Mouse (Mus musculus) splenic B cell, adult 2 months (primary cell): Measurements from ENCODE around the gene Gabrg3.

Experiments used
- DNase-seq: peaks from one replicate; pipeline ENCODE4 v3.0.0-alpha.2; 2011; ENCODE audit warnings: low read depth, low spot score
- H3K27me3 ChIP-seq: 2 replicates; pipeline ENCODE4 v1.6.1; 2012; ENCODE audit warnings: mild to moderate bottlenecking, low read length, moderate library complexity, mixed read lengths; ENCODE audit not compliant: control insufficient read depth, poor library complexity, insufficient read depth, severe bottlenecking
- H3K36me3 ChIP-seq: 2 replicates; pipeline ENCODE4 v1.6.1; 2012; ENCODE audit warnings: mild to moderate bottlenecking, low read length, moderate library complexity, mixed read lengths; ENCODE audit not compliant: control insufficient read depth, poor library complexity, insufficient read depth, severe bottlenecking

Gabrg3 gene

DNA sequence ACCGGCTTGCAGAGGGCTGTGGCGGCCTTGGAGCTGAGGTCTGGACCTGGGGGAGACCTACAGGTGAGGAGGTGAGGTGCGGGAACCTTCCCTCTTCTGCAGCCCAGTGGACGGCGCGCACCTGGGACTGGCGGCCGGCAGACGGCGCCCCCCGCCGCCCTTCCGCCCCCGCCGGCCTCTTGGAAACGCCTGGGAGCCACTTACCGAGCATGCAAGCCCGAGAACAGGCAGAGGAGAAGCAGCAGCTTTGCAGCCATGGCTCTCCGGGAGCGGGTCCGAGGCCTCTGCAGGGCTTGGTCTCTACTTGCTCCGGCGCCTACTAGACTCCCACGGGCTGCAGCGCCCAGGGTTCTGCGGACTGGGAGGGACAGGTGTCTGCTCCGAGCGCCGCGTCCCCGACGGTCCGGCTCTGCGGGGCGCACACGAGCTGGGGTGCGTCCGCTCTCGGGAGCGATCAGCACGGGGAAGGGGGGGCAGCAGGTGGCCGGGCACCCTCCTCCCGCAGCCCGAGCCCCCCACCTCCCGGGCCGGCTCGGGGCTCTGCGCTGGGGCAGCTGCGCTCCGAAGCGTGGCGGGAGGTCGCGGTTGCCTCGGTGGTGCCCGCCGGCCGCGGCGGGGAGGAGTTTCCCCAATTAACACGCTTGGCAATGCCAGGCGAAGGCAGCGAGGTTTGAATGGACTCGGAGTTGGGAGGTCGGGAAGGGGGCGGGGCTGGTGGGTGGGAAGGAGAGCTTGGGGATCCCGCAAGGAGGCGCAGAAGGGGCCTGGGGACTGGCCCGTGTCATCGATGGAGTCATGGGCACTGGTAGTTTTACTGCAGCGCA is at the start of gene Gabrg3:
Gabrg3 (minus strand) TSS at position 672 of the 824 bp plus-strand sequence.
- Histone ChIP-seq H3K36me3 (no peaks in the 10 kb centered on the region), H3K27me3 (no peaks in the 10 kb centered on the region)

DNA sequence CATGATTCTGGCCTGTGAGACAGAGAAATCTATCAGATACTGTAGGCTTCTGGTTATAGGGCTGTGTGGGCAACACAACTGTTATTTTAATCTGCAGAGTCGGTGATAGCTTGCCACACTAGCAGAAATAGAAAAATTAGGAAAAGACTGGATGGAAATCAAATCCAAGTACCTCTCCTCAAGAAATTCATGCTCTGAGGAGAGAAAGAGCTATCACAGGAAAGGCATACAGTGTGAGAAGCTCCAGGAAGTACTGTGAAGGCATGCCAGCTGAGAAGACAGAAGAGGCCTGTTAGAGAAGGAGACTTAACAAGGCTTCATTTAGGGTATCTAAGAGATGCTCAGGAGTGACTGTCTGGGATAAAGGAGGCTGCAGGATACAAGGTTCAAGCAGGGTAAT is 35.7 kb upstream of the Gabrg3 start:
- no peak for DNase-seq
- Histone ChIP-seq H3K36me3 (no peaks in the 10 kb centered on the region), H3K27me3 (peaks cover 1% of the 10 kb centered on the region; the same call in 1 of the 2 replicates)

More for the DNA sequence above, at the start of gene Gabrg3:
- DNase-seq = no peak

DNA sequence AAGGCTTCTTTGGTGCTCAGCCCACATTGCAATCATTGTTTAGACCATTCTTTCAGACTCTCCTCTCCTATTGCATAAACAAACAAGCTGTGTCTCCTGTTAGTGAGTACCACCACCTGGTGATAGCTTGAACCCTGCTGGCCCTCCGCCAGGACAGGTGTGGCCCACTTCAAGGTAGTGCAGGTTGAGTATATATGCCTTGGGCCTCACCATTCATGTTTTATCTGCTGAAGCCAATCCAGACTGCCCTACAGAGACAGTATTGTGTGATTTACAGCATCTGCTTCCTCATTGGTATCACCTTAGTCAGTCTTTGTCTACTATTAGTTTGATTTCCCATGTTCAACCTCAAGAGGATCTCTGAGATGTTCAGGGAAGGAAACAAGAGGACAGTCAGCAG is 34.1 kb upstream of the Gabrg3 start:
- no peaks in the 10 kb centered on the region for H3K36me3 ChIP-seq
- DNase-seq = no peak
- H3K27me3 ChIP-seq = peaks cover 1% of the 10 kb centered on the region; the same call in 1 of the 2 replicates

DNA sequence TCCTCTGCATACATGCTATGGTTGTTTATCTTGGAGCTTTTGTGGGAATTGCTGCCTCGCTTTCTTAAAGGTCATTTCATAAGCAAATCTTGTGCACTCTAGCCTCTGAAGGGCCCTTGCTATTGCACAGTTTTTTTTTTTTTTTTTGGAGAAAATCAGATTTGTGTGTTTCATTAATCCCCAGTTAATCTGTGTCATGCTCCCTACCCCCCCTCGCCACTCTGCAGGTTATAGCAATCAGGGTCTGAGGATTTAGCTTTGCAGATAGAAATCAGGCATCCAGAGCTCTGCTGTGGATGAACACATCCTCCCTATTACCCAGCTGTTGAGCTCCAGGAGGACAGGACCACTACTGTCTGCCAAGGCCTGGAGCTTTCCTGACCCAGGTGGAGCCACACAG is 32.4 kb upstream of the Gabrg3 start, which contains the start of gene Gabrb3:
Gabrb3 (plus strand) TSS at position 301 of the 400 bp plus-strand sequence.
- DNase-seq = no peak
- Histone ChIP-seq H3K27me3 (peaks cover 1% of the 10 kb centered on the region), H3K36me3 (no peaks in the 10 kb centered on the region)

DNA sequence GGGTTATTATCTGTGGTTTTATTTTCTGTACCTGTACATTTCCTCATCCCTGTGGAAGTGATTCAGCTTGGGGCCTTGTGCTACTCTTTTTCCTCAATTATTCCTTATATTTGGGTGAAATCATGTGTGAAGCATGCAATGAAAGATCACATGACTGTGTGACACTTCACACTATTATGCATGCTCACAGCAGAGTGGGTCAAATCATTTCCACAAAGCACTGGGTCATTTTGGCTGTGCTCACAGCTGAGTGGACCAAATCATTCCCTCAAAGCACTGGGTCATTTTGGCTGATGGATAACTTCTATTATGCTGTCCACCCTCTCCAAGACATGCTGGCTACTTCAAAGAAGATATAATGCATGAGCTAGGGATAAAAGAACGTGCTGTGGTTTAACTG is 25.9 kb upstream of the Gabrg3 start:
- no peak for DNase-seq
- no peaks in the 10 kb centered on the region for H3K36me3 ChIP-seq

DNA sequence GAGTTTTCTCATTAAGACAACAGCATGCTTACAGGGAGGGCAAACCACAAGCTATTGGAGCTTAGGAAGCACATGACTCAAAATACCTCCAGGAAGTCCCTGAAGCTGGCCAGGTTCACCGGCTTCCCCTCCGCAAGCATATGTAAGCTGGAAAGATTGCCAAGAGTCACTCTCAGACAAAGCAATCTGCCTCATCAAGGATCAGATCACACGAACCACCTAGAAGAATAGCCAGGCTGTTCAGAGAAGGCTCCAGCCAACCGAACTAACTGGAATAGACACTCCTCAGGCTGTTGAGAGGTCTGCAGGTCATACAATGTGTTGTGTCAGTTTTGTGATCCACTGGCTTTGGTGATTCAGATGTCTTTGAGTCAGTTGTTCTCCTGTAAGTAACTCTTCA is 24.2 kb upstream of the Gabrg3 start:
- Histone ChIP-seq H3K27me3 (no peaks in the 10 kb centered on the region; the same call in 1 of the 2 replicates), H3K36me3 (no peaks in the 10 kb centered on the region)
- no peak for DNase-seq

More for the DNA sequence above, 25.9 kb upstream of the Gabrg3 start:
- no peaks in the 10 kb centered on the region; the same call in 1 of the 2 replicates for H3K27me3 ChIP-seq

DNA sequence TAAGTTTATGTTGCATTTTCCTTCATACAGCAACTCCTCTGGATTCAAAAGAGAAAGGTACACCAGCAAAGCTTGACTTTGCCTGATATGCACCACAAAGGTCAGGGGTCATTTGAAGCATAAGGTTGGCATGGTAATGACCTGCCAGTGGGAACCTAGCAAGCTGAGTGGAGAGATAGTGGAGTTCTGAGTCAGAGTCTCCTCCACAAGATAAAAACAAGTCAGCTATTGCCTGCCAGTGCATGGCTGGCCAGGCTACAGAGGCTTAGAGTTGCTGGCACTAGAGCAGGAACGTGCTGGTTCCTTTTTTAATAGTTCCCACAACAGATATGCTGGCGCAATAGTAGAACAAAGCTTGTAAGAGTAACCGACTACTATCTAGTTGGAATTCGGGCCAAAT is 6.6 kb upstream of the Gabrg3 start:
- DNase-seq = no peak
- Histone ChIP-seq H3K27me3 (no peaks in the 10 kb centered on the region), H3K36me3 (no peaks in the 10 kb centered on the region)

DNA sequence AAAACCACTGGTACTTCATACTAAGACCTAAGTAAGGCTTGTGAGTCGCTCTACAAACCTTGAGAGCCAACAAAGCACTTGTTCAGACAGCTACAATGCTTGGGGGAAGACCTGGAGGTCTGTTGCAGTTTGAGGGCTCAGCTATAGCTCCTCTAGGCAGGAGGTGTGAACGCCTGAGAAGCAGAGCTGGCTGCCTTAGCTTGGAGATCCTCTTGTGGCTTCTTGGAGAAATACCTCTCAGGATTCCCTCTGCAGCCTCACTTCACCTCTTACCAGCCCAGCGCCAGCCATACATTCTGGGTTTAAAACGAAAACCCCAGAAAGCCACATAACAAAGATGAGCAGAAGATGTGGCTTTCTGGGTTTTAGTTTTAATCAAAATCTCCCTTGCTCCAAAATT is 3.1 kb upstream of the Gabrg3 start:
- no peak for DNase-seq
- H3K36me3 ChIP-seq = no peaks in the 10 kb centered on the region

DNA sequence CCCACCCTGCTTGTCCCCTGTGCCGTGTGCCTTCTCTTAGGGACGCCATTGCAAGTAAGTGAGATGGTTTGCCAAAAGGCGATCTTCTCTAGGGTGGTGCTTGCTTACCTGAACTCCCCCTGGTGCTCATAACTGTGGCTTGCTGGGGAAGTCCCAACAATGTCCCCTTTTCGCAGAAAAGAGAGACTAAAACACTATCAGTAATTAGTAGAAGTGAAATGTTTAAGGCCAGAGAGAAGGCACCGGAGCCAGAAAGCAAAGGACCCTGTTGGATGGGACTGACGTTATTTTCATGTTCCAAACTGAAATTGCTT is 310 bp upstream of the Gabrg3 start:
- Histone ChIP-seq H3K27me3 (no peaks in the 10 kb centered on the region), H3K36me3 (no peaks in the 10 kb centered on the region)
- no peak for DNase-seq

More for the DNA sequence above, 3.1 kb upstream of the Gabrg3 start:
- H3K27me3 ChIP-seq = no peaks in the 10 kb centered on the region

DNA sequence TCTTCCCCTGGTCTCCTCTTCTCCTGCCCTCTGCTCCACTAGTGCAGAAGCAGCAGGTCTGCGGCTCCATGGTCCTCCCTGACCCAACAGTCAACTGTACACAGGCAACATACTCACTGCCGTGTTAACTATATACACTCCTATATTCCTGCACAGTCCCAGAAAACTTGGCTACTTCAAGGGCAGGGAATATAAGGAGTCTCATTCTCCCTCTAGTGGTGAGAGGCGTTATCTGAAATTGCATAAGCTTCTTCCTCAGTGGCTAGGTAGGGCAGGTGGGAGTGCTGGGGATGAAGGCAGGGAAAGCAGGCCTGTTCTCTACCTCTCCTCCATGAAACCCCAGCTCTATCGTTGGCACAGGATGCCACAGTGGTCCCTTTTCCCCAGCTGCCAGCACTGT is 2.9 kb downstream of the Gabrg3 start:
- no peak for DNase-seq
- no peaks in the 10 kb centered on the region for H3K27me3 ChIP-seq
- H3K36me3 ChIP-seq = no peaks in the 10 kb centered on the region

DNA sequence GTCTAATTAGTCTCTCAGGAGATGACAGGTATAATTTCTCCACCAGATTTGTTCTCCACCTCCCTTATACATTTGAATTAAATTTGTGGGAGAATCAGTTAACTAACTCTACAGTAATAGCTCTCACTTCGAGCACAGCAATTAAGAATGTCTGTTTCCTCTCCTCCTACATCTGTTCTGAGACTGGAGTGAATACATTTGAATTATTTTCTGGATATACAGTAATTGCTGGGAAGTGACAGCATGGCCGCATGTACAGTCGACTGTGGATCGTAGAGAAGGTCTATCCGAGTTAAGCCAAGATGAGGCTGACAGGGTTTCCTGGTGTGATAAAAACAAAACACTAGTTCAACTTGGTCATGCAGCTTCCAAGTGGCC is 21.0 kb downstream of the Gabrg3 start:
- DNase-seq = no peak
- no peaks in the 10 kb centered on the region for H3K36me3 ChIP-seq
- no peaks in the 10 kb centered on the region for H3K27me3 ChIP-seq

DNA sequence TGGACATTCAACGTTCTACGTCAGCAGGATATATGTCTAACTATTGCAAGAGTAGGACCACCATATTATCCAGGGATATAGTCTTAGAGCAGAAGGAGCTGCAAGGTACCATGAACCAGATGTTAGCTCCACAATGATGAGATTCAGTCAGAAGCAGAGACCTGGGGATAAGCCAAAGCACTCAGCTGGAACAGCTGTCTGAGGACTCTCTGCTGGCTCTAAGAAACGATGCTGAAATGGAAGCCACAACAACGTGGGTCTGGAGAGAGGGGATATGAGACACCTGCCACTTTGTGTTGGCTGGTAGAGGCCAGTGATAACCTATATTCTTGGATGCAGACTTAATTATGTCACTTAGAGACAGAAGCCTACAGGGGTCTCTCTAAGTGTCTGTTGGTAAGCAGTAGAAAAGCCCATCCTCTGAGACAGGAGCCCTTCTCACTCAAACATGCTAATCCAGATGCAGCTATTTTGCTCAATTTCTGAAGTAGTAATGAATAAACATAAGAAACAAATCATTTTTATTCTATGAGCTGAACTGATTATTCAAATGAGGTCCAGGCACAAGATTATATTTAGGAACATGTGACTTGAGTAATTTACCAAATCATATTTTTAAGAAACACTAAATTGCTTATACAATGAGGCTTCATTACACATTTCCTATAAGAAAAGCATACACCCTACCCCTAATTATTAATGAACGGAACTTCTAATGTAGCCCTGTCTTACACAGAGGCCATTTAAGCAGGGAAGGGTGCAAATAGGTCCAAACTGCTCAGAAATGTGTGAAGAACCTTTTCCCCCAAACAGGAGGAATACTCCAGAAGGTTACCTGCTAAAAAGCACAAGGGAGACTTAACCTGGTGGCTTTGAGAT is 21.6 kb downstream of the Gabrg3 start:
- no peak for DNase-seq

DNA sequence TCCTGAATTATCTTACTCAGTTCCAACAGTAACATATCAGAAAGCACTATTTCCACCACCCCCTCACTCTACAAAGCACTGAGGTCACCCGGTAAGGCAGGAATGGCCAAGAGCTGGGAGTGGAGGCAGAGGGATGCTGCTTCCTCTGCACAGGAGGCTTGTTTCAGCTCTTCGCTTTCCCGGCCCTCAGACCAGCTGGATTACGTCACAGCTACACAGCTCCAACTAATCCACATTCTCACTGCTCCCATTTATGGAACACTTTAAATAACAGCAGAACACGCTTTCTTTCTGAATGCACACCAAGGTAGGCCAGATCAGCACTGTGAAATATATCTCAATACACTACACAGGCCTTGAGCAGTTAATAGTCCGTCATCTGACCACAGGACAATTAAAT is 23.2 kb downstream of the Gabrg3 start:
- DNase-seq = no peak
- no peaks in the 10 kb centered on the region for H3K27me3 ChIP-seq
- no peaks in the 10 kb centered on the region for H3K36me3 ChIP-seq

More for the DNA sequence above, 21.6 kb downstream of the Gabrg3 start:
- Histone ChIP-seq H3K27me3 (no peaks in the 10 kb centered on the region), H3K36me3 (no peaks in the 10 kb centered on the region)

DNA sequence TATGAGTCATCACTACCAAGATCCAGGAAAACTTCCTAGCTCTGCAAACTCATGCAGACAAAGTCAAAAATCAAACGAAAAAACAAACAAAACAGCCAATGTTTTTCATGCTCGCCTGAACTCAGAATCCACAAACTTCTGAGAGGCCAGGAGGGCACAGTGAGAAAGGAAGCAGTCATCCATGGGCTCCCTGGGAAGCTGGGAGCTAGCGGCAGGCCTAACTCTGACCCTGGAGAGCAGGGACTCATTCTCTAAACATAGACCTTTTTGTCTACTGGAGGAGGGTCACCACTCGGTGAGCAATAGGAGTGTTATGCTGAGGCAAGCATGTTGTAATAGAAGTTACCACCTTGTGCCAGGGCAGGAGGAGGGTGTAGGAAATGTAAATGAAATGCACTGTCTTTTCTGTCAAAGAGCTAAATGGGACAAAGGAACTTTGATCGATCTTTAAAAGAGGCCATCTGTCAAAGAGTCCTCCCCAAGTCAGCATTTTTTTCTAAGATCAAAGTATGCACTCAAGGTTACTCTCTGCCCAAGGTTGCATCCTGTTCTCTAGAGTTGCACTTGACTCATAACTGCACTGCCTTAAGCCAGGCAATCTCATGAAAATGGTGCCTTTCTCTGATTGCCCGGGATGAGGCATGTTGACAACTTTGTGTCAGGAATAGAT is 29.0 kb downstream of the Gabrg3 start:
- H3K36me3 ChIP-seq = no peaks in the 10 kb centered on the region
- no peak for DNase-seq
- H3K27me3 ChIP-seq = no peaks in the 10 kb centered on the region
